Mouse (Mus musculus) lung, postnatal 0 days (tissue): Measurements from ENCODE around the gene Tspo.

Source experiments
- CTCF ChIP-seq: IDR thresholded peaks from 2 replicates; pipeline ENCODE4 v1.5.1; 2016; ENCODE audit warnings: antibody characterized with exemption, mild to moderate bottlenecking
- EP300 ChIP-seq: IDR thresholded peaks from 2 replicates; pipeline ENCODE4 v1.6.1; 2016; ENCODE audit warnings: antibody characterized with exemption, mild to moderate bottlenecking, control low read depth

GRCm38 (mm10) chr15:83607115-83607802 is 43.9 kb downstream of the Tspo start:
- TF ChIP-seq CTCF (peak; percentile 95), EP300 (no peak)
